Mouse (Mus musculus): ENCODE results near the gene Pbrm1. TPM values are rescaled to one million over a fixed set of nuclear protein-coding genes. Genes with fewer than 3 reads are reported as not detected.

Pbrm1 gene
- total RNA-seq, 2 experiments from 2014 or later, result 50.1 to 57.6 TPM

DNA sequence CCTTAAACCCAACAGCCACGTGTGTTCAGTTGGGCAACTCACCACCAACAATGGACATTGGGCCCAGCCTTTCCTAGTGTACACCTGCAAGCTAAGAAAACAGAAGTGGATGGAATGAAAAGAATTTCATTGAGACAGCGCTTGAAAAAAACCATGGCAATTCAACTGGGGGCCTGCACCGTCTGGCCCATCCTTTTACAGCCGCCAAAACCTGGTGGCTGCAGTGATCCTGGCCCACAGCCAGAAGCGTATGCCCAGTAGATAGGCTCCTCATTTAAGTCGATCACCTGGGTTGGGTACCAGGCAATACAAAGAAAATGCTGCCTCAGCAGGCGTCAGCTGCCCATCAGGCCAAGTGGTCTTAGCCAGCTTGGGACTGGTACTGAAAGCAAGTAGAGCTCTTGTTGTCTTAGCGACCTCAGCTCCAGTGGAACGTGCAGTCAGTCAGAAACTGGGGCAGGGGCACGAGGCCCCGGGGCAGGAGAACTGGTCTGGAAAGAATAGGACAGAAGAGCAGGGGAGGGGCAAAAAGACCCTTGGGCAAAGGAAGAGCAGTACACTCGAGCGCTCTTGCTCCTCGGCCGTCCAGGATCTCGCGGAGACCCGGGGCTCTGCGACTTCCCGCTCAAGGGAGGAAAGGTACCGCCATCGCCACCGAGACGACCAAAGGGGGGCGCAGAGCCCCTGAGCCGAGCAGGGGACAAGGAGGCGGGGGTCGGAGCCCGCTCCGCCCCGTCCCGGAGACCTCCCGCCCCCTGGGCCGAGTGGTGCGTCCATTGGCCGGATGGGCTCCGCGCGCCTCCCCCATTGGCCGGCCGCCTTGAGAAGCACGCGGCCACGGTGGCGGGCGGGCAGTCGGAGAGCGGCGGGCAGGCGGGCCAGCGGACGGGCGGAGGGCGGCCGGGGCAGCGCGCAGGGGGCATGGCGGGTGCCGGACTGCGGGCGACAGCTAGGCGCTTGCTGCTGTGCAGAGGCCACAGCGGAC lies 111.6 kb downstream of the Pbrm1 start, which contains the start of gene Nt5dc2:
Gene Nt5dc2 (plus strand): TSS at position 818 of the 985 bp plus-strand sequence.
- intact Hi-C loops (cut with DNase I), result loop anchor here (5.0 to 10.0 kb wide), 2 partner anchors 67 to 364 kb away; partner anchors contain the start of genes Eaf1 and Mettl6
- peak; percentile 58 to 59 for DNase-seq (ENCODE audit: low spot score in 2 of 2)

- intact Hi-C loops (cut with DNase I), result loop anchor here (5.0 to 10.0 kb wide), 2 partner anchors 66 to 363 kb away; partner anchors contain the start of genes Eaf1 and Mettl6
- DNase-seq (ENCODE audit: low spot score in 2 of 2), result no peak
These were observed 112.4 kb downstream of the Pbrm1 start for GRCm38 (mm10) chr14:31131272-31131821.

GRCm38 (mm10) chr14:31132031-31132430 lies 113.1 kb downstream of the Pbrm1 start:
- DNase-seq (ENCODE audit: low spot score in 2 of 2), result no peak
- intact Hi-C loops (cut with DNase I), result loop anchor here (5.0 to 10.0 kb wide), 2 partner anchors 65 to 363 kb away; partner anchors contain the start of genes Eaf1 and Mettl6

DNA sequence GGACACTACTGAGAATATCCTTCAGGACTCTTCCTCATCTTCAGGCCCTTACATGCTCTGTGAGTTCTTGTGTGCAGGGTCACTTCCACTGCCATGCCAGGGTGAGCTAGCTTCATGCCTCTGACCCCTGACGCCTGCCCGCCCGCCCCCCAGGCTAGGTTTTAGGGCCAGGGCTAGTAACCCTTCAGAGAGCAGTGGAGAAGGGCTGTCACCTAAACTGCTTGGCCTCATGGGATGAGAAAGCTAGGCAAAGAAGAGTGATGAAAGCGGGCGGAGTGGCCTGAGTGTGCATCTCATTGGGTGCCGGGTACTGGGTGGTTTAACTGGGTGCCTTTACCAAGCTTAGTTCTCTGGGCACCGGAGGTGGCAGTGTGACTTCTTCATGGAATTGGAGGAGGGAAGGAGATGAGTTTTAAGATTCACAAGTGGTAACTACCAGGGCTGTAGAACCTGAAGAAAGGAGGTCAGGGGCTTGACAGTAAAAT lies 113.6 kb downstream of the Pbrm1 start:
- intact Hi-C loops (cut with DNase I), result loop anchor here (5.0 to 10.0 kb wide), 2 partner anchors 65 to 362 kb away; partner anchors contain the start of genes Eaf1 and Mettl6

DNA sequence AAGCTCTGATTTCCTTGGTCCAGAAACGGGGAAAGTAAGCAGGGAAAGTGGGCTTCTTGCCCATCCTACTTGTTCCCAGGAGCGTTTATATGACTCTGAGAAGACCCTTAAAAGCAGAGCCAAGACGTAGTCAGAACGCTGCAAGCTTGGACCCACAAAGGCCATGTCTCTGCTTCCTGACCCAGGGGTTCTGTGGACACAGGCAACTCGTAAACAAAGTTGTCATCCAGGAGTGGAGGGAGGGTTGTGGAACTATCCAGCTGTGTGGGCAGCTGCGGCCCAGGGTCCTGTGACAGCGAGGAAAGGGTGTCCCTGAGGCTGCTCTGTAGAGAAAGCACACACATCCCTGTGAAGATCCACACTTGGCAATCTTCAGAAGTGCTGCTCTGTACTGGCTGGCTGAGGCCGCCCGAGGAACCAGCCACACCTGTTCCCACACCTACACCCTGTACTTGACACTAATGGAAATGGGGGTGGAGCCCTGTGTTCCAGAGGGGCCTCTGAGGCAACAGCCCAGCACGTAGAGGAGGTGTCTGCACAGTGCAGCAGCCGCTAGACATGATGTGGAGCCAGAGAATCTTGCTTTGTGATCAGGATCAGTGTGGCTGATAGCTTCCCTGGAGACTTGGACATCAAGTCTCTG lies 114.2 kb downstream of the Pbrm1 start:
- no peak for DNase-seq (ENCODE audit: low spot score in 2 of 2)
- intact Hi-C loops (cut with DNase I), result loop anchor here (5.0 to 10.0 kb wide), 2 partner anchors 64 to 362 kb away; partner anchors contain the start of genes Eaf1 and Mettl6

More for the DNA sequence above, 113.6 kb downstream of the Pbrm1 start:
- no peak for DNase-seq (ENCODE audit: low spot score in 2 of 2)

DNA sequence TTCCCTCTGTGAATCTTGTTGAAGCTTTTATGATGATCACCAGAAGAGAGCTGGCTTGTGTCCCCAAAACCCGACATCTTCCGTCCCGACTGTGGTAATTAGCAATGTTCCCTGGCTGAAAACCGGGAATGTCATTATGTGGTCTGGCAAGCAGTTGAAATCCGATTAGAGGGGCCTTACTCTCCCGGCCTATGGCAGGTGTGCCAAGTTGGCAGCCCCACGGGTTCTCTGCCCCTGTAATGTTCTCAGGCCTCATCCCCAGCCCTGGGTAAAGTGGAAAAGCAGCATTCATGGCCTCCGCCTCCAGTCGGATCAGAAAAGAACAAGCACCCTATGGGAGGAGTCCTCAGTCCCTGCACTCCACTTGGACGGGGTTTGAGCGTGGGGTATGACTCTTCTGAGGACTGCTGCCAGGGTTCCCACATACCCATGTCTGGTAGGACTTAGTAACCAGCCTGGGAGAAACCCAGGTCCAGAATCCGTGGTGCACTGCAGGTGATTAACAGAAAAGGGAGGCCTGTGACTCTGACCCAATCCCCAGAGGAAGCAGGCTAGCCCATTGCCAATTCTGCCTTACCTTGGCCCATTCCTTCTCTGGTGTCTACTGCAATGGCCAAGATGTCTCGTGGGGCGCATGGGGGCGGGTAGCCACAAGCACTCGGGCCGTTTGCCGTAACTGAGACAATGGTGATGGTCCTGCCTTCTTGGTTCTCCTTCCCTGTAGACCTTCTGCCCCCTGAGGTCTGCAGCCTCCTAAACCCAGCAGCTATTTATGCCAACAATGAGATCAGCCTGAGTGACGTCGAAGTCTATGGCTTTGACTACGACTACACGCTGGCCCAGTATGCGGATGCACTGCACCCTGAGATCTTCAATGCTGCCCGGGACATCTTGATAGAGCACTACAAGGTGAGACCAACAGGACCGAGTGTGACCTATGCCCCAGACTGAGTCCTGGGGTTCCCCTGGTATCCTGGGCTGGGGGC lies 115.4 kb downstream of the Pbrm1 start:
- no peak for DNase-seq (ENCODE audit: low spot score in 2 of 2)
- intact Hi-C loops (cut with DNase I), result loop anchor here (5.0 to 10.0 kb wide), 2 partner anchors 63 to 360 kb away; partner anchors contain the start of genes Eaf1 and Mettl6

DNA sequence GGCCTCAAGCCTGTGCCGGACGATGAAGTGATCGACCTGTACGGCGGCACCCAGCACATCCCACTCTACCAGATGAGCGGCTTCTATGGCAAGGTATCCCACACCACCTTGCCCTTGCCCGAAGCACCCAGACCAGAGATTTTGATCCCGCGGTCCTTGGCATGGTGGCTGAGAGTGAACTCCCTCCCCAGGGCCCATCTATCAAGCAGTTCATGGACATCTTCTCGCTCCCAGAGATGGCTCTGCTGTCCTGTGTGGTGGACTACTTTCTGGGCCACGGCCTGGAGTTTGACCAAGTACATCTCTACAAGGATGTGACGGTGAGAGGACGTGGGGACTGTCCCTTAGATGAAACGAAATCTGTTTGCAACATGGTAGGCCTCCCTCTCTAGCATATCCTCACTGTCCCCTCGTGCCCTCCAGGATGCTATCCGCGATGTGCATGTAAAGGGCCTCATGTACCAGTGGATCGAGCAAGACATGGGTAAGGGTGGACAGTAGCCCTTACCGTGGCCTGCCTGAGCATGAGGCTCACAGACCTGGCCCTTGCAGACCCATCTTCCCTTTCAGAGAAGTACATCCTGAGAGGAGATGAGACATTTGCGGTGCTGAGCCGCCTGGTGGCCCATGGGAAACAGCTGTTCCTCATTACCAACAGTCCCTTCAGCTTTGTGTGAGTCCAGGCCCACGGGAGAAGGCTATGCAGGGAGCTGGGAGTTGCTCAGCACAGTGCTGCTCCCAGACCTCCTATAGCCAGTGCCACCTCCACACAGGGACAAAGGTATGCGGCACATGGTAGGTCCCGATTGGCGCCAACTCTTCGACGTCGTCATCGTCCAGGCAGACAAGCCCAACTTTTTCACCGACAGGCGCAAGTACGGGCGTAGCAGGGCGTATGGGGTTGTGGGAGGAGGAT lies 116.8 kb downstream of the Pbrm1 start:
- no peak for DNase-seq (ENCODE audit: low spot score in 2 of 2)
- intact Hi-C loops (cut with DNase I), result loop anchor here (10.0 kb wide), 1 partner anchor 359 kb away; the partner anchor contains the start of genes Eaf1 and Mettl6

- intact Hi-C loops (cut with DNase I), result loop anchor here (10.0 kb wide), 1 partner anchor 358 kb away; the partner anchor contains the start of genes Eaf1 and Mettl6
- no peak for DNase-seq (ENCODE audit: low spot score in 2 of 2)
These were observed 117.7 kb downstream of the Pbrm1 start for GRCm38 (mm10) chr14:31136411-31137280.

DNA sequence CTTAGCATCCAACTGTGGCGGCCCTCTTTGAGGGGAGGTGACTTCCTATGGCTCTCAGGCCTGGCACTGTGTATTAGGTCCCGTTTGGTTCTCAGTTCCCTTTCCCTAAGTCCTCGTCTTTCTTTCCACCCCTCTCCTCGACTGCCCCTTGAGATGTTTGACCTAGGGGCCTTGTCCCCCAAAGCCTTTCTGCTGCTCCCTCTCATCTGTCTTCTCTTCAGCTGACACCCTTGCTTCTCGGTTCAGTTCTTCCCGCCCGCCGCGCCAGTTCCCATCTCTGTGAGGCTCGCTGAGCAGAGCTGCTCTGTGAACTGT lies 118.3 kb downstream of the Pbrm1 start:
- DNase-seq (ENCODE audit: low spot score in 2 of 2), result no peak
- intact Hi-C loops (cut with DNase I), result loop anchor here (10.0 kb wide), 1 partner anchor 358 kb away; the partner anchor contains the start of genes Eaf1 and Mettl6

- DNase-seq (ENCODE audit: low spot score in 2 of 2), result no peak
These were observed 118.9 kb downstream of the Pbrm1 start for GRCm38 (mm10) chr14:31137791-31138190.

DNA sequence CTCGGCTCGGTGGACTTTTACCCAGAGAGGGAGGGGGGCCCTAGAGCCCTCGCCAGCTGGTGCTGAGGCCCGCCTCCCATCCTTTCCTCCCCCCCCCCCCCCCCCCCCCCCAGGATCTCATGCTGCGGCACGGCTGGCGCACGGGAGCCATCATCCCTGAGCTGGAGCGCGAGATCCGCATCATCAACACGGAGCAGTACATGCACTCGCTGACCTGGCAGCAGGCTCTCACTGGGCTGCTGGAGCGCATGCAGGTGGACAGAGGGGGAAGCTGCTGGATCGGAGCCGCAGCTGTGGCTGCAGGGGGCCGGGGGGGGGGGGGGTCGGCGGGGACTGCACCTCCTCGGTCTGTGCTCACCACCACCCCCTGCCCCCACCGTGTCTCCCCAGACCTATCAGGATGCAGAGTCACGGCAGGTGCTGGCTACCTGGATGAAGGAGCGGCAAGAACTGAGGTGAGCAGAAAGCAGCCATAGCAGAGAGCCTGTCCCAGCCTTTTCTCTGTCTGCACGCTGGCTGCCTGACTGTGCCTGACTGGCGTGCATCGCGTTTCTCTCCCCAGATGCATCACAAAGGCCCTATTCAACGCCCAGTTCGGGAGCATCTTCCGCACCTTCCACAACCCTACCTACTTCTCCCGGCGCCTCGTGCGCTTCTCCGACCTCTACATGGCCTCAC lies 119.4 kb downstream of the Pbrm1 start:
- no peak for DNase-seq (ENCODE audit: low spot score in 2 of 2)
- intact Hi-C loops (cut with DNase I), result loop anchor here (10.0 kb wide), 1 partner anchor 356 kb away; the partner anchor contains the start of genes Eaf1 and Mettl6

More at GRCm38 (mm10) chr14:31137791-31138190, 118.9 kb downstream of the Pbrm1 start:
- intact Hi-C loops (cut with DNase I), result loop anchor here (10.0 kb wide), 1 partner anchor 357 kb away; the partner anchor contains the start of genes Eaf1 and Mettl6

DNA sequence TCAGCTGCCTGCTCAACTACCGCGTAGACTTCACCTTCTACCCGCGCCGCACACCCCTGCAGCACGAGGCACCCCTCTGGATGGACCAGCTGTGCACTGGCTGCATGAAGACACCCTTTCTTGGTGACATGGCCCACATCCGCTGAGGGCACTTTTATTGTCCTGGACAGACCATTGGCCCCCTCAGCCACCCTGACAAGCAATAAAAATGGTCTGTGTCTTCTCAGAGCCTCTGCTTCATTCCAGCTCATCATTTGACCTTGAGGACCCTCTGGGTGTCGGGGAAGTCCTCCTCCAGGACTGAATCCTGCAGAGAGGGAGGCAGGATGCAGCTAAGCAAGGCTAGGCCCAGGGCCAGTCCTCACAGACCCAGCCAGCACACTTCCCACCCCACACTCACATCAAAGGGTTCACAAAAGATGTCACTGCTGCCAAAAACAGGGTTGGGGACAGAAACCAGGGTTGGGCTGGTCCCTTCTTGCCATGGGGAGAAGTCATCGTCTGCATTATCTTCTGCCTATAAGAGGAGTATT lies 120.0 kb downstream of the Pbrm1 start:
- DNase-seq (ENCODE audit: low spot score in 2 of 2), result no peak
- intact Hi-C loops (cut with DNase I), result loop anchor here (10.0 kb wide), 1 partner anchor 356 kb away; the partner anchor contains the start of genes Eaf1 and Mettl6

DNA sequence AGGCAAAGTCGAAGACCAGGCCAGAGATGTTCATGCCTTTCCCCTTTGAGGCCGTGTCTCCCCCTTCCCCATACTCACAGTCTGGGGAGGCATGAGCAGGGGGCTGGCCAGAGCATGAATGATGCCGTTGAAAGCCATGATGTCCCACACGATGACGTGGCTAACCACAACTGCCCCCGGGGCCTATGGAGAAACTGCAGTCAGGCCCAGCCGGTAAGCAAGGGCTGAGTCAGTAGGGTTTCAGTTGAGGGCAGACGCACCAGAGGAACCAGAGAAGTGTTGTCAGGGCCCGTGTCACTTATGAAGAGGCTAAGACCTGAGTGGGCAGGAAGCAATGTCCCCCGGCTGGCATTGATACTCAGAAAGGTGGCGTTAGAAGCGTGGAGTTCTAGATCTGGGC lies 120.7 kb downstream of the Pbrm1 start:
- intact Hi-C loops (cut with DNase I), result loop anchor here (10.0 kb wide), 1 partner anchor 355 kb away; the partner anchor contains the start of genes Eaf1 and Mettl6
- DNase-seq (ENCODE audit: low spot score in 2 of 2), result no peak

DNA sequence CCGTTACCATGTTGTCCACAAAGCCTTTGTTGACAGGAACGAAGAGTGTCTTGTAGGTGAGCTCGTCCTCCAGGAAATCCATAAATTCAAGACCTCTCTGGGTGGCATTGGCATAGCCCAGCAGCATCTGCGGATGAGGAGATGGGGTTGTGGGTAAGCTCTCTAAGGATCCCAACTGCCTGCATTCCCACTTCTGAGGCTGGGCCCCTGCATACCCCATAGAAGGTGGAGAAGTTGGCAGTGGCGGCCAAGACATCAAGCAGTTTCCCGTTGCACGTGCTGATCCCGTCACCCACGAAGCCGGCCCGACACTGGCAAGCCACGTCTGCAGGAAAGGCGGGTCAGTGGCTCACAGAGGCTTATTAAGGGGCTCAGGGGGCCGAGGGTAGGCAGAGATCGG lies 121.2 kb downstream of the Pbrm1 start:
- intact Hi-C loops (cut with DNase I), result no loop called here
- DNase-seq (ENCODE audit: low spot score in 2 of 2), result no peak

GRCm38 (mm10) chr14:31141011-31141410 lies 122.1 kb downstream of the Pbrm1 start:
- intact Hi-C loops (cut with DNase I), result no loop called here

More at GRCm38 (mm10) chr14:31141011-31141410, 122.1 kb downstream of the Pbrm1 start:
- no peak for DNase-seq (ENCODE audit: low spot score in 2 of 2)

All from left cerebral cortex, postnatal 36 days (tissue).